Mouse (Mus musculus): ENCODE results near the gene Tom1l1.

GRCm38 (mm10) chr11:90722304-90722703, 34.1 kb upstream of the Tom1l1 start:
- TF ChIP-seq CTCF (IDR thresholded peaks at IDR 0.05; ENCODE audit: borderline replicate concordance, insufficient read depth, low read length) (no peak), POLR2A (IDR thresholded peaks at IDR 0.05; ENCODE audit: low read depth, low read length) (no peak)

Measured in embryonic fibroblast, embryonic 13.5 days (primary cell).